Mouse (Mus musculus) stomach, postnatal 0 days (tissue): ENCODE results near the gene Fgfr2.

Experiments used
- CTCF ChIP-seq: IDR thresholded peaks from 2 replicates; pipeline ENCODE4 v1.5.1; 2016; ENCODE audit warnings: antibody characterized with exemption, low read depth, mild to moderate bottlenecking, moderate library complexity
- EP300 ChIP-seq: optimal IDR thresholded peaks from 2 replicates; pipeline ENCODE3; 2016; ENCODE audit warnings: antibody characterized with exemption

DNA sequence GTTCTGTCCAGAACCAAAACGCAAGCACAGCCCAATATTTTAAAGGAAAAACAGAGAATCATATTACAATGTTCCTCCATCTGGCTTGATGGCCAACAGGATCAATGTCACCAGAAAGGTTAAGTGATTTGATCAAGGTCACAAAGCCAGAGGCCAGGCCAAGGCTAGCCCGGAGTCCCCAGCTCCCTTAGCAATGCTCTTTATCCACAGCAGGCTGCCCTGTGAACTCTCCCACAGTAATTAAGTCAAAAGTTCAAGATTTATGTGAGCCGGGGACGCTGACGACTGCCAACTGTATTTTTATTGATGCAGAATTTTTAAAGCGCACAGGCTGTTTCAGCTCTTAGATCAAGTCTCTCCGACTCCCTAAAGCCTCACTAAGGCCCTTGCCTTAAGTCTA, 2889.4 kb downstream of the Fgfr2 start:
- TF ChIP-seq EP300 (no peak), CTCF (no peak)
